Mouse (Mus musculus): ENCODE data around the gene Pakap.

- TF ChIP-seq CTCF (IDR thresholded peaks at IDR 0.05; ENCODE audit: borderline replicate concordance, extremely low read depth, insufficient read depth, insufficient read length): no peak
- no peak for TF ChIP-seq POLR2A (IDR thresholded peaks at IDR 0.05; ENCODE audit: borderline replicate concordance, extremely low read depth, insufficient read depth, insufficient read length, poor library complexity, severe bottlenecking)
These were observed 32.9 kb downstream of the Pakap start for GRCm38 (mm10) chr4:57600685-57601457.
